Mouse (Mus musculus) macrophage (primary cell): ENCODE data around the gene Gimap4. TPM values are rescaled to one million over a fixed set of nuclear protein-coding genes. Genes with fewer than 3 reads are reported as not detected.

Source experiments
- H3K27ac ChIP-seq: fragments of 350-480 bp; formaldehyde crosslinking; 2 replicates; pipeline ENCODE4 v1.9.0; 2021
- H3K36me3 ChIP-seq: fragments of 350-480 bp; formaldehyde crosslinking; 2 replicates; pipeline ENCODE4 v1.9.0; 2021; ENCODE audit errors: inconsistent target
- H3K4me3 ChIP-seq: fragments of 350-480 bp; formaldehyde crosslinking; 2 replicates; pipeline ENCODE4 v1.9.0; 2021; ENCODE audit errors: inconsistent target
- H3K79me2 ChIP-seq: fragments of 350-480 bp; formaldehyde crosslinking; 2 replicates; pipeline ENCODE4 v1.9.0; 2021; ENCODE audit errors: inconsistent target
- WGBS: methylation state at CpG from one replicate; pipeline ENCODE4 v1.1.7; 2026; ENCODE audit warnings: inconsistent platforms; ENCODE audit not compliant: missing documents; 5-methylcytosine and 5-hydroxymethylcytosine counted together
- polyA plus RNA-seq: library from polyadenylated mRNA; stranded (reverse); fragments of 250-400 nt; gene quantifications from 3 replicates; pipeline ENCODE4 v1.2.4, GENCODE M21; 2018; ENCODE audit warnings: inconsistent platforms
- total RNA-seq, 78 experiments: library from RNA; depleted of rRNA; stranded (reverse); fragments of 250-400 nt; gene quantifications; 1 replicate in 9 of 78; 2 replicates in 24 of 78; 3 replicates in 43 of 78; 4 replicates in 2 of 78; pipeline ENCODE4 v1.2.4; 2018; ENCODE audit warnings: inconsistent platforms in 56 of 78

Gene Gimap4
- total RNA-seq (2018; cell fraction: chromatin; rRNA removed), result not detected
- under 1 TPM in 11 of 26 experiments, not detected in 15; 0.05 to 0.52 (median 0.15) TPM for total RNA-seq (2018; cell fraction: cytosol; rRNA removed)
- under 1 TPM in 1 of 26 experiments, not detected in 25; 0.54 TPM for total RNA-seq (2018; cell fraction: nucleus; rRNA removed)
- polyA plus RNA-seq, result 0.22 to 1.1 TPM (median 0.44 TPM) in 3 replicates

DNA sequence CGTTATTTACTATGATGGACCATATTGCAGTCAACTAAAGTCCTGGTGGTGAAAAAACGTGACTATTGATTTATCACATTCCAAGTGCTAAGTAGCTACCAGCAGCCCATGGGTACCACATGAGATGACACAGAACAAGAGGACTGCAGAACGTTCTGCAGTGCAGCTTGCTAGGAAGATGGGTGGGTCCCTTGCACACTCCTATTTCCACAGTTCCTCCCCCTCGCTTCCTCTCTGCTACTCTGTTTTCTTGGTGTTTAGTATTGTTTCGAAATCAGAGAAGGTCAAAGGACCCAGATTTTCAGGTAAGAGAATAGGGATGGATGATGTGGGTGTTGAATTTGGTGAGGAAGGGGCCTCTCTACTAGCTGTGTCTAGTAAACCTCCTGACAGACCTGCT lies at the start of gene Gimap4:
TSS of gene Gimap4 (plus strand) at position 231 of the 400 bp plus-strand sequence.
- no peak within 1 kb of the TSS for H3K4me3 ChIP-seq
- WGBS, result 53% methylated on average over 5 of the region's 5 CpGs

DNA sequence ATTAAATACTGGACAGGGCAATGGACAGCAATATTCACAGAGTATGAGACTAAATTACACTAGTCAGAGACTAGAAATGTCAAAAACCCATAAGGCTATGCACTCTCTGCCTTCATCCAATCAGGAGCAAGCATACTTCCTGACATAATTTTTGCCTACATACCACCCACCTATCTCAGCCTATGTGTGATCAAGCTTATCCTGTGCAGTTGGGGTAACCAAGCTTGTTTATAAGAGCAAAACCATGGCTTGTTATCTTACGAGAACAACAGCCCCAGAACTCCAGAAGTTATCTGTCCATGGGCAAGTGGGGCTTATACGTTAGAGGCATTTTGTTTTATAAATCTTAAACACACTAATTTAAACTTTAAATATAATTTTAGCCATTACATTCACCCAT lies 49.2 kb upstream of the Gimap4 start:
- WGBS, result 92% methylated on average over 2 of the region's 2 CpGs
- no peaks in the 10 kb centered on the region for H3K36me3 ChIP-seq
- no peak overlapping the region for H3K4me3 ChIP-seq
- H3K27ac ChIP-seq, result no peak overlapping the region
- H3K79me2 ChIP-seq, result no peaks in the 10 kb centered on the region

More for the DNA sequence above, at the start of gene Gimap4:
- H3K36me3 ChIP-seq, result no peaks in the 10 kb centered on the region
- no peak within 1 kb of the TSS for H3K27ac ChIP-seq
- H3K79me2 ChIP-seq, result no peaks in the 10 kb centered on the region

DNA sequence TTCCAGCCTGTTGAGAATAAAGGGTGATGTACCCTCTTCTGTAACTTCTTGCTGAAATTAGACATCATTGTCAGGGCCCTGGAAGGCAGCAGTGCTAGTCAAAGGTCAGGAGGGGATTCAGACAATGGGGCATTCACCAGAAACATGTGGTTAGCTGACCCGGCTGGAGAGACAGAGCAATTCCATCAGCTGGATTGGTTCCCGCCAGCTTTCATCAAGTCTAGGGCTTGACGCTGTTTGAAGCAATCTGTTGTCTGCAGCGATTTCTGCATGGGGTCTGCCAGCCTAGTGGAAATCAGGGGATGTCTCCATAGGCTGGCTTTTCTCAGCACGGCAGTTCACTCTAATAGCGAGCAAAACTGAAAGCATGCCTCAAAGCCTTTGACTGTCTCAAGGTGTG lies 47.8 kb upstream of the Gimap4 start:
- Histone ChIP-seq H3K36me3 (no peaks in the 10 kb centered on the region), H3K27ac (no peak overlapping the region), H3K4me3 (no peak overlapping the region), H3K79me2 (no peaks in the 10 kb centered on the region)
- WGBS, result 92% methylated on average over 6 of the region's 6 CpGs

- WGBS, result 75% methylated on average over 6 of the region's 6 CpGs
- Histone ChIP-seq H3K27ac (no peak overlapping the region), H3K79me2 (no peaks in the 10 kb centered on the region), H3K4me3 (no peak overlapping the region), H3K36me3 (no peaks in the 10 kb centered on the region)
Observed at GRCm38 (mm10) chr6:48637811-48638500, 46.4 kb upstream of the Gimap4 start.

DNA sequence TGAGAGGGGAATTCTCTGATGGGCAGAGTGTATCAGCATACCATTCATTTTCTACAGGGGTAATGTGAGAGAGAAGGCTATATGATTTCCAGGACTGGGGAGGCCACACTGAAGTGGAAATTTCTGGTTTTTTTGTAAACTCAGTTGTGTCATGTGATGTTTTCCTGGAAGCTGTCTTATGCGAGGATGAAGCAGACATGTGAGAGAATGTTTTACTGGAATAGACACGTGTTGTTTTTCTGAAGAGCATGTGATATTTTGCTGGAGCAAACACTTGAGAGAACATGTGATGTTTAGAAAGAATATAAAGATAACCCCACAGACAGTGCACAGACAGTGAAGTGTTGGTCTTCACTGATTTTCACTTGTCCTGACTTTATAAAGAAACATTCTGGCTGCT lies 45.8 kb upstream of the Gimap4 start:
- no peaks in the 10 kb centered on the region for H3K36me3 ChIP-seq
- H3K27ac ChIP-seq, result no peak overlapping the region
- WGBS, result 89% methylated on average over 2 of the region's 2 CpGs

GRCm38 (mm10) chr6:48641391-48641790 lies 43.0 kb upstream of the Gimap4 start:
- WGBS, result 84% methylated on average over 6 of the region's 6 CpGs
- H3K4me3 ChIP-seq, result no peak overlapping the region
- no peaks in the 10 kb centered on the region for H3K36me3 ChIP-seq
- no peaks in the 10 kb centered on the region for H3K79me2 ChIP-seq
- no peak overlapping the region for H3K27ac ChIP-seq

More for the DNA sequence above, 45.8 kb upstream of the Gimap4 start:
- no peaks in the 10 kb centered on the region for H3K79me2 ChIP-seq
- H3K4me3 ChIP-seq, result no peak overlapping the region

DNA sequence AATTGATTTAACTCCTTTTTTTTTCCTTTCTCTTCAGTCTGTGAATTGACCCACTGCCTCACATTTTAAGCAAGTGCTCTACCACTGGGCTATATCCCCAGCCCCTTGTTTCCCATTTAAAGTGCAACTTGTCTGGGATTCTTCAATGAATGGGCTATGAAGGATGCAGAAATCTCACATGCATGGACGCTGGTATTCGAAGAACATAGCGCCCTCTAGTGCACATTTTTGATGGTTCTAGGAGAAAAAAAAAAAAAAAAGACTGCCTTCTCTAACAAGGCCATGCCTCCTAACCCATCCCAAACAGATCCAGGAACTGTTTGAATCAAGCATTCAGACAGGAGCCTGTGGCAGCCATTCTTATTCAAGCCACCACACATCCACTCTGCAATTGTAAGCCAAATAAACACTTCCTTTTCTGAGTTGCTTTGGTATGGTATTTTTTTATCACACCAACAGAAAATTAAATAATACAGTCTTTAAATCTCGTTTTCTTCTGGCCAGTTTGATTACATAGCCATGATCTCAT lies 41.5 kb upstream of the Gimap4 start:
- WGBS, result 11% methylated on average over 4 of the region's 4 CpGs
- Histone ChIP-seq H3K36me3 (no peaks in the 10 kb centered on the region), H3K27ac (no peak overlapping the region), H3K4me3 (no peak overlapping the region), H3K79me2 (no peaks in the 10 kb centered on the region)

DNA sequence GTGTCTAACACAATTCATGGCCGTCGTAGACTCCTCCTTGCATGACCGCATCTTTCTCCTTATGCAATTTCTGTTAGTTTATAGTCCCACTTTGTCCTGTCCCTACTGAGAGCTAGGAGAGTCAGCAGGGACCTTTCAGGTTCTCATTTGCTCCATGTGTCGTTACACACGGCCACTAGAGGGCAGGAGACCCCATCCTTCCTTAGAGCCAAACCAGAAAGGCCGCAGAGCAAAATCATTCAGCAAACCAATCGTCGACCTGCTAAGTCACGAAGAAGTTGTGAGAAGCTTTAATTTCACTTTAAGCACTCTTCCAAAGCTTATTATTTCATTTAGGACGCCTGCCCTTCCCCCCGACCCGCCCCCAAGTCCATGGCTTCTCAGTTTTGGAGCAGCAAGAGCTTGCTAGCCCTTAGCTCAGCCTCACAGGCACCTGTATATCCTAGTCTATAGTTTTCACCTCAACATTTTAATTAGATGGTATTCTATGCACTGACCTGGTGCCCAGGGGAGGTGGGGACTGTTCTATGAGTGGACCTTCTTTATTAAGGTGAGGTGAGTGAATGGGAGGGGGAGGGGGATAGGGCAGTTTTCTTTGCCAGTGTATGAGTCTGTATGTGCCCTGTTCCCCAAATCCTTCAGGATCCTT lies 38.6 kb upstream of the Gimap4 start:
- Histone ChIP-seq H3K27ac (no peak overlapping the region), H3K36me3 (no peaks in the 10 kb centered on the region), H3K4me3 (no peak overlapping the region), H3K79me2 (no peaks in the 10 kb centered on the region)
- 6% methylated on average over 12 of the region's 12 CpGs for WGBS

DNA sequence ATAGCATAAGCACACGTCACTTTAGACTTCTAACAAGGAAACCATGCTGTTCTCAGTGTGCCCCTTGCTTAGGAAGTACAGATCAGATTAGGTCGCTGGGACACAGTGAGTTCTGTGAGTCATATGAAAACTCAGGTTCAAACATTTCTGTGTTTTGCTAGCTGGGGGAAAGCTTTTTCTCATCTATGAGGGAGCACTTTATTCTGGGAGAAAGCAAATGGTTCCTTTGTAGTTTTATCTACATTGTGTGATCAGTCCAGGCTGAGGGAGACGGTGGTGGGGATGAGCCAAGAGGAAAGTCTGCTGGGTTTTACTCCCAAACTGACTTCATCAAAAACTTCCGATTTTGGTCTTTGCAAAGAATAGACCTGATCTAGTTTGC lies 38.0 kb upstream of the Gimap4 start:
- WGBS, result 91% methylated on average over 4 of the region's 4 CpGs
- no peak overlapping the region for H3K4me3 ChIP-seq
- H3K79me2 ChIP-seq, result no peaks in the 10 kb centered on the region
- no peak overlapping the region for H3K27ac ChIP-seq
- H3K36me3 ChIP-seq, result no peaks in the 10 kb centered on the region

DNA sequence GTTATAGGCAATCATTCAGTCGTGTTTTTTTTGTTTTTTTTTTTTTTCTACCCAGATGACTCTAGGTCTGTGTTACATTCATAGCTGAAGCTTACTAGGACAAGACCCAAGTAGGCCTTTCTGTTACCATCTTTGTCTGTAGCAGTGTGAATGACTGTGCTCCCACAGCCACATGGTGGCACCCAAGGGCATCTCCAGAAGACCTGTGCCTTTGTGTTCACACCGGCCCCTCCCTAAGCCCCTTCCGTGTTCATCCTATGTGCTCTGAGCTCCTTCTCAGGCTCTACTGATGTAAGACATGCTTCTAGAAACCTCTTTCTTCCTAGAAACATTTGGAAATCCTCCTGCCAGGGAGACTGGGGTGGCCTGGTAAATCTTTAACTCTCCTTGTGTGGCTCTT lies 37.4 kb upstream of the Gimap4 start, which contains the start of gene Gimap8:
TSS of gene Gimap8 (plus strand) at position 240 of the 400 bp plus-strand sequence.
- no peaks in the 10 kb centered on the region for H3K79me2 ChIP-seq
- WGBS, result 14% methylated on average over 3 of the region's 3 CpGs
- H3K4me3 ChIP-seq, result no peak within 1 kb of the TSS
- H3K27ac ChIP-seq, result no peak within 1 kb of the TSS
- no peaks in the 10 kb centered on the region for H3K36me3 ChIP-seq

- H3K79me2 ChIP-seq, result no peaks in the 10 kb centered on the region
- H3K4me3 ChIP-seq, result no peak overlapping the region
- H3K36me3 ChIP-seq, result no peaks in the 10 kb centered on the region
- WGBS, result 56% methylated on average over 2 of the region's 2 CpGs
- no peak overlapping the region for H3K27ac ChIP-seq
Observed at GRCm38 (mm10) chr6:48647611-48648010, 36.7 kb upstream of the Gimap4 start.

DNA sequence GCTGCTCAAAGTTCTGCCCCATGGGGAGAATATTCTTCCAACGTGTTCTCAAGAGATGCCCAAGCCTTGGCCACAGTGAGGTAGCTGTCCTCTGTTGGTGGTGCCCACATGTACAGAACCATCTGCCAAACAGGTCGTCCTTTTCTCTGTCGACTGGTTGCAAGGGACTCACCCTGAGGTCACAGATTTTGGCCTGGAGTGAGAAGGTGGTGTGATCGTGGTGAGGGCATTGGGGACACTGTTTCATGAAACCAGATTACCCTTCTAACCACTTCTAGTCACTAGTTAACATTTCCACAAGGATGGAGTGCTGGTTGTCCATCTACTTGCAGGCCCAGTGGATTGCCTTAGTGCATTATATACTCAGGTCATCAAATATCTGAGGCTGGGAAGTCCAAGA lies 35.6 kb upstream of the Gimap4 start:
- no peaks in the 10 kb centered on the region for H3K36me3 ChIP-seq
- 94% methylated on average over 3 of the region's 4 CpGs for WGBS
- no peak overlapping the region for H3K4me3 ChIP-seq
- H3K79me2 ChIP-seq, result no peaks in the 10 kb centered on the region
- H3K27ac ChIP-seq, result no peak overlapping the region

- Histone ChIP-seq H3K36me3 (no peaks in the 10 kb centered on the region), H3K79me2 (no peaks in the 10 kb centered on the region), H3K27ac (no peak overlapping the region), H3K4me3 (no peak overlapping the region)
- WGBS, result 91% methylated on average over 7 of the region's 9 CpGs
Observed at GRCm38 (mm10) chr6:48650041-48650440, 34.3 kb upstream of the Gimap4 start.

DNA sequence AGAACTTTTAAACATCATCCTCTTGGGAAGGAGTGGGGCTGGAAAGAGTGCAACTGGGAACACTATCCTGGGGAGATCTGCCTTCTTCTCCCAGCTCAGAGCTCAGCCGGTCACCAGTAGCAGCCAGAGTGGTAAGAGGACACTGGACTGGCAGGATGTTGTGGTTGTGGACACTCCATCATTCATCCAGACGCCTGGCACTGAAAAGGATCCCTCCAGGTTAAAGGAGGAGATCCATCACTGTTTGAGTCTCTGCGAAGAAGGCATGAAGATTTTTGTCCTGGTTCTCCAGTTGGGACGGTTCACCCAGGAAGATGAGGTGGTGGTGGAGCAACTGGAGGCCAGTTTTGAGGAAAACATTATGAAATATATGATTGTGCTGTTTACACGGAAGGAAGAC lies 25.6 kb upstream of the Gimap4 start:
- H3K4me3 ChIP-seq, result no peak overlapping the region
- no peak overlapping the region for H3K27ac ChIP-seq
- no peaks in the 10 kb centered on the region for H3K79me2 ChIP-seq
- 80% methylated on average over 5 of the region's 5 CpGs for WGBS
- no peaks in the 10 kb centered on the region for H3K36me3 ChIP-seq

- Histone ChIP-seq H3K4me3 (no peak overlapping the region), H3K79me2 (no peaks in the 10 kb centered on the region), H3K36me3 (no peaks in the 10 kb centered on the region), H3K27ac (no peak overlapping the region)
- 77% methylated on average over 4 of the region's 4 CpGs for WGBS
Observed at GRCm38 (mm10) chr6:48664750-48665149, 19.6 kb upstream of the Gimap4 start.
